ENCODE assay signal across 24 mouse cellular contexts in genomic region chr2:29006455-29007034, GRCm38 (mm10). TPM values are rescaled to one million over a fixed set of nuclear protein-coding genes. Genes with fewer than 3 reads are reported as not detected.
DNase-seq lines count a peak whose midpoint lies in the region; ATAC-seq and TF ChIP-seq lines count a peak whose summit lies in the region.
"Had no signal": no experiment of that assay in that cellular context is flagged by ENCODE, and none has a peak within 500 bp of the region (broad histone marks: within the 10 kb centered on the region; RNA-seq: fewer than 3 reads in every experiment).

No protein-coding gene starts in this region.

- H3K27ac ChIP-seq in hindbrain, postnatal 0 days, result no peak overlapping the region
- no peak overlapping the region for H3K27ac ChIP-seq in hindbrain, embryonic 12.5 days
- peak overlapping the region; percentile 23; the same call in 1 of the 2 replicates for H3K27ac ChIP-seq in neural tube, embryonic 13.5 days (replicated peaks)
- H3K27ac ChIP-seq in neural tube, embryonic 15.5 days (replicated peaks), result no peak overlapping the region
- H3K27ac ChIP-seq in forebrain, embryonic 15.5 days (replicated peaks), result no peak overlapping the region
- H3K27ac ChIP-seq: embryonic facial prominence, embryonic 10.5 days; heart, adult 2 months; heart, embryonic 13.5 days; stomach, postnatal 0 days had no signal

- no peak overlapping the region for H3K4me2 ChIP-seq in hindbrain, postnatal 0 days (ENCODE audit: low read depth, low read length)
- H3K4me2 ChIP-seq in hindbrain, embryonic 12.5 days (replicated peaks), result no peak overlapping the region
- H3K4me2 ChIP-seq in neural tube, embryonic 13.5 days, result no peak overlapping the region
- H3K4me2 ChIP-seq in neural tube, embryonic 15.5 days, result no peak overlapping the region
- H3K4me2 ChIP-seq in forebrain, embryonic 15.5 days (replicated peaks), result no peak overlapping the region
- H3K4me2 ChIP-seq: heart, embryonic 13.5 days had no signal

- no peaks in the 10 kb centered on the region; the same call in 1 of the 2 replicates for H3K27me3 ChIP-seq in hindbrain, postnatal 0 days (ENCODE audit: insufficient read depth, low read length)
- peaks cover 76% of the 10 kb centered on the region for H3K27me3 ChIP-seq in hindbrain, embryonic 12.5 days
- peaks cover 83% of the 10 kb centered on the region for H3K27me3 ChIP-seq in neural tube, embryonic 13.5 days
- H3K27me3 ChIP-seq in neural tube, embryonic 15.5 days (replicated peaks), result peaks cover 30% of the 10 kb centered on the region
- peaks cover 90% of the 10 kb centered on the region for H3K27me3 ChIP-seq in forebrain, embryonic 15.5 days

- DNase-seq in hindbrain, postnatal 0 days (ENCODE audit: low spot score), result peak; percentile 30
- DNase-seq in frontal cortex, postnatal 10 days (ENCODE audit: low spot score in 2 of 2), result no peak
- DNase-seq in urinary bladder, adult 18-20 months (ENCODE audit: low spot score in 2 of 2), result no peak
- DNase-seq: adrenal gland, adult 2 months; cerebellum, adult 11-12 months; cerebellum, postnatal 10 days; gastrocnemius, postnatal 36 days; heart, adult 2 months; kidney, postnatal 36 days; layer of hippocampus, adult 9-11 months; lung, postnatal 4 days had no signal

- no peaks in the 10 kb centered on the region for H3K4me1 ChIP-seq in hindbrain, postnatal 0 days (ENCODE audit: insufficient read depth, low read length)
- H3K4me1 ChIP-seq in hindbrain, embryonic 12.5 days, result peaks cover 23% of the 10 kb centered on the region
- H3K4me1 ChIP-seq in neural tube, embryonic 13.5 days (replicated peaks), result peaks cover 35% of the 10 kb centered on the region
- peaks cover 18% of the 10 kb centered on the region for H3K4me1 ChIP-seq in neural tube, embryonic 15.5 days
- peaks cover 19% of the 10 kb centered on the region for H3K4me1 ChIP-seq in forebrain, embryonic 15.5 days

- no peak overlapping the region for H3K4me3 ChIP-seq in hindbrain, postnatal 0 days (ENCODE audit: low read length)
- H3K4me3 ChIP-seq in hindbrain, embryonic 12.5 days, result no peak overlapping the region
- no peak overlapping the region for H3K4me3 ChIP-seq in neural tube, embryonic 13.5 days
- no peak overlapping the region for H3K4me3 ChIP-seq in neural tube, embryonic 15.5 days (replicated peaks)
- no peak overlapping the region for H3K4me3 ChIP-seq in forebrain, embryonic 15.5 days
- H3K4me3 ChIP-seq: embryonic facial prominence, embryonic 10.5 days; heart, adult 2 months; heart, embryonic 13.5 days had no signal

- H3K9me3 ChIP-seq in hindbrain, postnatal 0 days (ENCODE audit: low read length), result no peaks in the 10 kb centered on the region
- no peaks in the 10 kb centered on the region for H3K9me3 ChIP-seq in hindbrain, embryonic 12.5 days (replicated peaks)
- H3K9me3 ChIP-seq in neural tube, embryonic 13.5 days, result no peaks in the 10 kb centered on the region
- H3K9me3 ChIP-seq in neural tube, embryonic 15.5 days (replicated peaks), result no peaks in the 10 kb centered on the region
- no peaks in the 10 kb centered on the region for H3K9me3 ChIP-seq in forebrain, embryonic 15.5 days
- H3K9me3 ChIP-seq: embryonic facial prominence, embryonic 10.5 days; heart, embryonic 13.5 days had no signal

- no peak overlapping the region for H3K9ac ChIP-seq in hindbrain, postnatal 0 days (replicated peaks; ENCODE audit: low read length)
- H3K9ac ChIP-seq in hindbrain, embryonic 12.5 days, result no peak overlapping the region
- H3K9ac ChIP-seq in neural tube, embryonic 13.5 days, result no peak overlapping the region
- H3K9ac ChIP-seq in neural tube, embryonic 15.5 days (replicated peaks), result no peak overlapping the region
- H3K9ac ChIP-seq in forebrain, embryonic 15.5 days (replicated peaks), result no peak overlapping the region
- H3K9ac ChIP-seq: heart, embryonic 13.5 days had no signal

- no peak for TF ChIP-seq CTCF in hindbrain, postnatal 0 days (IDR thresholded peaks at IDR 0.05; ENCODE audit: low read depth)

- 48% methylated on average over 13 of the region's 13 CpGs for WGBS in hindbrain, postnatal 0 days
- 53% methylated on average over 13 of the region's 13 CpGs for WGBS in hindbrain, embryonic 12.5 days
- 45% methylated on average over 13 of the region's 13 CpGs for WGBS in neural tube, embryonic 13.5 days
- 34% methylated on average over 13 of the region's 13 CpGs for WGBS in neural tube, embryonic 15.5 days
- 7% methylated on average over 13 of the region's 13 CpGs for WGBS in forebrain, embryonic 15.5 days

- no peak for ATAC-seq in hindbrain, postnatal 0 days
- no peak for ATAC-seq in hindbrain, embryonic 12.5 days (ENCODE audit: low FRiP score)
- no peak for ATAC-seq in neural tube, embryonic 13.5 days (ENCODE audit: low read depth)
- no peak for ATAC-seq in neural tube, embryonic 15.5 days (ENCODE audit: low FRiP score)
- peak; percentile 35 for ATAC-seq in forebrain, embryonic 15.5 days (replicated peaks)
- ATAC-seq: intestine, postnatal 0 days; Patski had no signal

- H3K36me3 ChIP-seq in hindbrain, postnatal 0 days (ENCODE audit: insufficient read depth, low read length), result no peaks in the 10 kb centered on the region
- no peaks in the 10 kb centered on the region for H3K36me3 ChIP-seq in hindbrain, embryonic 12.5 days
- no peaks in the 10 kb centered on the region for H3K36me3 ChIP-seq in neural tube, embryonic 13.5 days
- H3K36me3 ChIP-seq in neural tube, embryonic 15.5 days, result no peaks in the 10 kb centered on the region
- no peaks in the 10 kb centered on the region for H3K36me3 ChIP-seq in forebrain, embryonic 15.5 days
- H3K36me3 ChIP-seq: embryonic facial prominence, embryonic 10.5 days; heart, embryonic 13.5 days had no signal

RNA-seq across cellular contexts. Expression of gene Cfap77, which starts 48.3 kb away (rescaled TPM):
- 0.58 and 0.83 TPM in 2 replicates for total RNA-seq in hindbrain, postnatal 0 days (2014; rRNA removed)
- polyA plus RNA-seq in hindbrain, postnatal 0 days (2015; fragmentation: Nextera tagmentation; extraction: Ambion mirVana), result 0.96 and 1.1 TPM in 2 replicates
- 0.40 and 0.82 TPM in 2 replicates for polyA plus RNA-seq in hindbrain, embryonic 12.5 days (2016; fragmentation: Nextera tagmentation; extraction: Ambion mirVana)
- not detected in 2 replicates for polyA plus RNA-seq in neural tube, embryonic 13.5 days (2015; fragmentation: Nextera tagmentation; extraction: Ambion mirVana)
- 0.47 and 0.49 TPM in 2 replicates for polyA plus RNA-seq in neural tube, embryonic 15.5 days (2015; fragmentation: Nextera tagmentation; extraction: Ambion mirVana)
- polyA plus RNA-seq in forebrain, embryonic 15.5 days (2015; fragmentation: Nextera tagmentation; extraction: Ambion mirVana), result 0.26 TPM in 1 of 2 replicates, not detected in the other
- total RNA-seq: gastrocnemius, adult 18-20 months; gastrocnemius, postnatal 36 days; heart, adult 2 months; heart, postnatal 25 days; liver, adult 2 months had no signal
- polyA plus RNA-seq: limb, embryonic 11.5 days had no signal

RNA-seq across cellular contexts. Expression of gene Ttf1, which starts 53.5 kb away (rescaled TPM):
- total RNA-seq in hindbrain, postnatal 0 days (2014; rRNA removed), result 3.9 and 4.6 TPM in 2 replicates
- 3.3 and 5.2 TPM in 2 replicates for polyA plus RNA-seq in hindbrain, postnatal 0 days (2015; fragmentation: Nextera tagmentation; extraction: Ambion mirVana)
- 11.5 and 12.0 TPM in 2 replicates for polyA plus RNA-seq in hindbrain, embryonic 12.5 days (2016; fragmentation: Nextera tagmentation; extraction: Ambion mirVana)
- 8.3 and 9.4 TPM in 2 replicates for polyA plus RNA-seq in neural tube, embryonic 13.5 days (2015; fragmentation: Nextera tagmentation; extraction: Ambion mirVana)
- polyA plus RNA-seq in neural tube, embryonic 15.5 days (2015; fragmentation: Nextera tagmentation; extraction: Ambion mirVana), result 5.7 and 8.0 TPM in 2 replicates
- polyA plus RNA-seq in forebrain, embryonic 15.5 days (2015; fragmentation: Nextera tagmentation; extraction: Ambion mirVana), result 9.0 and 10.5 TPM in 2 replicates
